Mouse (Mus musculus) olfactory bulb, adult 2 months (tissue): ENCODE data around the gene Dgkb.

Experiments
- CTCF ChIP-seq: fragments of 200-500 bp; IDR thresholded peaks from 2 replicates; pipeline ENCODE4 v1.5.1; 2012; ENCODE audit warnings: low read depth, mild to moderate bottlenecking, low read length, moderate library complexity; ENCODE audit not compliant: insufficient read depth
- POLR2A ChIP-seq: fragments of 200-500 bp; IDR thresholded peaks from 2 replicates; pipeline ENCODE4 v1.6.1; 2012; ENCODE audit warnings: mild to moderate bottlenecking, low read depth, low read length, moderate library complexity; ENCODE audit not compliant: insufficient read depth

- TF ChIP-seq CTCF (no peak), POLR2A (no peak)
Observed at GRCm38 (mm10) chr12:38232665-38233064, 415.1 kb downstream of the Dgkb start.
